Mouse (Mus musculus): Measurements from ENCODE around the gene St5. TPM values are rescaled to one million over a fixed set of nuclear protein-coding genes. Genes with fewer than 3 reads are reported as not detected.

The St5 gene
- polyA plus RNA-seq, 1 experiment = 26.6 TPM

- no peak for TF ChIP-seq POLR2A (IDR thresholded peaks at IDR 0.05; ENCODE audit: borderline replicate concordance, extremely low read depth, insufficient read depth, insufficient read length, poor library complexity, severe bottlenecking)
- no peak for TF ChIP-seq CTCF (IDR thresholded peaks at IDR 0.05; ENCODE audit: borderline replicate concordance, extremely low read depth, insufficient read depth, insufficient read length)
- DNase-seq (ENCODE audit: low read depth) = no peak
Measured at GRCm38 (mm10) chr7:109723114-109723513, 19.7 kb upstream of the St5 start.

DNA sequence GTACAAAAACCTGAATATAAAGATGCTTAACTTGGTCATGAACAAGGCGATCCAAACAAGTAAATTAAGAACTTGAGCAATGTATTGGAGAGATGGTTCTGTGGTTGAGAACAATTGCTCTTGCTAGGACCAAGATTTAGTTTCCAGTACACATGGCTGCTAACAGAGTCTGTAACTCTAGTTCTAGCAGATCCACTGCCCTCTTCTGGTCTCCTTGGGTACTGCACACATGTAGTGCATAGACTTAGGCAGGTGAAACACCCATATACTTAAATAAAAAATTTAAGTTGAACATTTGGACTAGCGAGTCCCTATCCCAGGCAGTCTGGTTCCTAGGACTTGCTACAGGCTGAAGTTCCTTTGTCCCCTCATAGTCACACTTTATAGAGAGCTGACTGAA lies 19.2 kb upstream of the St5 start:
- DNase-seq (ENCODE audit: low read depth) = no peak
- no peak for TF ChIP-seq POLR2A (IDR thresholded peaks at IDR 0.05; ENCODE audit: borderline replicate concordance, extremely low read depth, insufficient read depth, insufficient read length, poor library complexity, severe bottlenecking)
- peak; percentile 31; the same call in 1 of the 2 replicates for TF ChIP-seq CTCF (IDR thresholded peaks at IDR 0.05; ENCODE audit: borderline replicate concordance, extremely low read depth, insufficient read depth, insufficient read length)

- peak; percentile 71 for DNase-seq (ENCODE audit: low read depth)
Measured at GRCm38 (mm10) chr7:109719286-109719685, 15.9 kb upstream of the St5 start.

DNA sequence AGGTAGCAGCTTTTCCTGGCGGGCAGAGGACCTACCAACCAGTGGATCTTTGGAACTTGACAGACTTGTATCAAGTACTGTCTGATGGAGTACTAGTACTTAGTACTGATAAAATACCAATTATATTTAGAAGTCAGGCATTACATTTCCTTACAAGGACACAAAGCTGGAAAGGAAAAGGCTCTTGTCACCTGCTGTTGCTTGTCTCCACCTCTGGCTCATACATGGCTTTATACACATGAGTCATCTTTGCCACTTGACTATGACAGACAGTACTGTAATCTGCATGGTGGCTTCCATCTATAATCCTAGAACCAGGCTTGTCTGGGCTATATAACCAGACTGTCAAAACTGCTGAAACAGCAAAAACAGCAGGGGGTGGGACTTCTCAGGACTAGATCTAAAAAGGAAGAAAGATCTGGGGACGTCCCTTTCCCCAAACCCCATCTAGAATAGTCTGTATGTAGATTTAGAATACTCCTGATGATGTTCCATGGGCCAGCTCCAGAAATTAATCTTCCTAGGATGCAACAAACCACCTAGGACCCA lies 10.1 kb upstream of the St5 start:
- no peak for DNase-seq (ENCODE audit: low read depth)
- TF ChIP-seq CTCF (IDR thresholded peaks at IDR 0.05; ENCODE audit: borderline replicate concordance, extremely low read depth, insufficient read depth, insufficient read length) (no peak), POLR2A (IDR thresholded peaks at IDR 0.05; ENCODE audit: borderline replicate concordance, extremely low read depth, insufficient read depth, insufficient read length, poor library complexity, severe bottlenecking) (no peak)

More at GRCm38 (mm10) chr7:109719286-109719685, 15.9 kb upstream of the St5 start:
- TF ChIP-seq POLR2A (IDR thresholded peaks at IDR 0.05; ENCODE audit: borderline replicate concordance, extremely low read depth, insufficient read depth, insufficient read length, poor library complexity, severe bottlenecking) (no peak), CTCF (IDR thresholded peaks at IDR 0.05; ENCODE audit: borderline replicate concordance, extremely low read depth, insufficient read depth, insufficient read length) (peak; percentile 38; the same call in 1 of the 2 replicates)

- no peak for TF ChIP-seq CTCF (IDR thresholded peaks at IDR 0.05; ENCODE audit: borderline replicate concordance, extremely low read depth, insufficient read depth, insufficient read length)
- TF ChIP-seq POLR2A (IDR thresholded peaks at IDR 0.05; ENCODE audit: borderline replicate concordance, extremely low read depth, insufficient read depth, insufficient read length, poor library complexity, severe bottlenecking) = no peak
- DNase-seq (ENCODE audit: low read depth) = no peak
Measured at GRCm38 (mm10) chr7:109712198-109712597, 8.8 kb upstream of the St5 start.

GRCm38 (mm10) chr7:109710069-109710468 lies 6.7 kb upstream of the St5 start:
- TF ChIP-seq POLR2A (IDR thresholded peaks at IDR 0.05; ENCODE audit: borderline replicate concordance, extremely low read depth, insufficient read depth, insufficient read length, poor library complexity, severe bottlenecking) = no peak
- TF ChIP-seq CTCF (IDR thresholded peaks at IDR 0.05; ENCODE audit: borderline replicate concordance, extremely low read depth, insufficient read depth, insufficient read length) = no peak
- no peak for DNase-seq (ENCODE audit: low read depth)

GRCm38 (mm10) chr7:109708961-109709382 lies 5.6 kb upstream of the St5 start:
- TF ChIP-seq CTCF (IDR thresholded peaks at IDR 0.05; ENCODE audit: borderline replicate concordance, extremely low read depth, insufficient read depth, insufficient read length) (no peak), POLR2A (IDR thresholded peaks at IDR 0.05; ENCODE audit: borderline replicate concordance, extremely low read depth, insufficient read depth, insufficient read length, poor library complexity, severe bottlenecking) (no peak)
- peak; percentile 24 for DNase-seq (ENCODE audit: low read depth)

GRCm38 (mm10) chr7:109707023-109707785 lies 3.8 kb upstream of the St5 start:
- peak; percentile 83 for DNase-seq (ENCODE audit: low read depth)
- TF ChIP-seq CTCF (IDR thresholded peaks at IDR 0.05; ENCODE audit: borderline replicate concordance, extremely low read depth, insufficient read depth, insufficient read length) = peak; percentile 69; the same call in 1 of the 2 replicates
- no peak for TF ChIP-seq POLR2A (IDR thresholded peaks at IDR 0.05; ENCODE audit: borderline replicate concordance, extremely low read depth, insufficient read depth, insufficient read length, poor library complexity, severe bottlenecking)

DNA sequence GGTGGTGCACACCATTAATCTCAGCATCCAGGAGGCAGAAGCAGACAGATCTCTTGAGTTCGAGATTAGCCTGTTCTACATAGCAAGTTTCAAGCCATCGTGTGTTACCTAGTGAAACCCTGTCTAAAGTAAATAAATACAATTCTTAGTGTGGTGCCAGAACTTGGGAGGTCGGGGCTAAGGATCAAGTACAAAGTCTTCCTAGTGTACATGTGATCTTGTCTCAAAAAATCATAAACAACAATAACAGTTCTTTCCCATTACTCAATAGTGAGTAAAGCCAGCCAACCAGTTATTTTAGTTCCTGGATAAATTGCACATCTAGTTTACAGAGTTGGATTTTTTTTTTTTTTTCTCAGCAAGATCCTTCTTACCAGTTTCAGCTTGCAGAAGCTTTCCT lies 1.1 kb upstream of the St5 start:
- TF ChIP-seq POLR2A (IDR thresholded peaks at IDR 0.05; ENCODE audit: borderline replicate concordance, extremely low read depth, insufficient read depth, insufficient read length, poor library complexity, severe bottlenecking) (no peak), CTCF (IDR thresholded peaks at IDR 0.05; ENCODE audit: borderline replicate concordance, extremely low read depth, insufficient read depth, insufficient read length) (no peak)
- DNase-seq (ENCODE audit: low read depth) = no peak

DNA sequence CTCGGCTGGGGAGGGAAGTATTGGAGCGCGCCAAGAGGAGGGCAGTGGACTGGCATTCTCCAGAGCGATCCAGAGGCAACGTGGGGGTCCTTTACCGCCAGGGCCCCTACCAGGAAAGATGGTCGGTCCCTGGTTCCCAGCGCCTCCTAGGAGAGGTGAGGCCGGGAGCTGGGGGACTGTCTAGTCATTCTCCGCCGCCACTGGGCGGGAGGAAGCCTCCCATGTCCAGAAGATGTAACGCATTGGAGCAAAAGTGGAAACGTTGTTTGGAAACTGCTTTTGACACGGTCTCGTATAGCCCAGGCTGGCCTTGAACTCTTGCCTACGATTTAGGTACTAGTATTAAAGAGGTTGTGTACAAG lies 592 bp upstream of the St5 start:
- no peak for TF ChIP-seq CTCF (IDR thresholded peaks at IDR 0.05; ENCODE audit: borderline replicate concordance, extremely low read depth, insufficient read depth, insufficient read length)
- no peak for TF ChIP-seq POLR2A (IDR thresholded peaks at IDR 0.05; ENCODE audit: borderline replicate concordance, extremely low read depth, insufficient read depth, insufficient read length, poor library complexity, severe bottlenecking)
- no peak for DNase-seq (ENCODE audit: low read depth)

- DNase-seq (ENCODE audit: low read depth) = no peak
- TF ChIP-seq POLR2A (IDR thresholded peaks at IDR 0.05; ENCODE audit: borderline replicate concordance, extremely low read depth, insufficient read depth, insufficient read length, poor library complexity, severe bottlenecking) (no peak), CTCF (IDR thresholded peaks at IDR 0.05; ENCODE audit: borderline replicate concordance, extremely low read depth, insufficient read depth, insufficient read length) (no peak)
Measured at GRCm38 (mm10) chr7:109702721-109703120, 684 bp downstream of the St5 start.

- TF ChIP-seq CTCF (IDR thresholded peaks at IDR 0.05; ENCODE audit: borderline replicate concordance, extremely low read depth, insufficient read depth, insufficient read length) (no peak), POLR2A (IDR thresholded peaks at IDR 0.05; ENCODE audit: borderline replicate concordance, extremely low read depth, insufficient read depth, insufficient read length, poor library complexity, severe bottlenecking) (no peak)
- DNase-seq (ENCODE audit: low read depth) = no peak
Measured at GRCm38 (mm10) chr7:109700213-109700612, 3.2 kb downstream of the St5 start.
